Mouse (Mus musculus) heart, postnatal 14 days (tissue): ENCODE measurements around the gene Krt8. TPM values are rescaled to one million over a fixed set of nuclear protein-coding genes. Genes with fewer than 3 reads are reported as not detected.
"Not testable (repeated sequence)": the region's sequence is repeated elsewhere in the genome, so short reads cannot be mapped to it uniquely, and the experiment has no call there.

Source experiments
- DNase-seq, 2 experiments: peaks; one replicate each; pipeline ENCODE4 v3.0.0; 2021 to 2022
- intact Hi-C: fragments of 180-260 bp; cut with DNase I; formaldehyde crosslinking; loops from one replicate; pipeline ENCODE4 v1.15.1; 2025
- total RNA-seq, 2 experiments: library from RNA; stranded (reverse); gene quantifications; 2 replicates each; pipeline ENCODE4 v1.2.3; 2021

Krt8 gene
- total RNA-seq, 2 experiments from 2014 or later, result 4.2 to 7.0 TPM

DNA sequence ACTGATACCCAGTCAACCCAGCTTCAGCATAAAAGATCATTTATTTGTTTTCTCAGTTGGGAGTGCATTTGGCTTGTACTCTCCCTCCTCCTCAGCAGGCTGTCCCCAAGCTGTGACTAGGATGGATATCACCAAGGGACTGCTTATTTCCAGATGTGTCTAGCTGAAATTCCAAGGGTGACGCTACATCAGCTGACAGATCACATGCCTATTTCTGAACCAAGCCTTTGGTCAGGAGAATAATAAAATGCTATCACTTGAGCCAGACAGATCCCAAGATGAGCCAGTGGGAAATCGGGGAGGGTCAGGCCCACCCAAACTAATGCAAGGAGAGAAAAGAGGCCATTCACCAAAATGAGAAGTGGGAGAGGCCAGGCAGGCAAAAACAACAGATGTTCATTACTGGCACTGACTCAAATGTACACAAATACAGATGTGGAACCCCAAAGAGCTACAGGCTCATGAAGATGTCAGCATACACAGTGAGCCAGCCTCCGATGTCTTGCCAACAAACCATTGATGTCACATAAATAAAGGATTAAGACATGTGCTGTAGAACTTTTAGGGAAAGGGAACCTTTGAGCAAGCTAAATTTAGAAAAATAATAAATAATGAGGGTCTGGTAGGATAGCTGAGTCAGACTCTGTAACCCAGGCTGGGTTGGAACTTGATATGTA, 6.4 kb upstream of the Krt8 start:
- intact Hi-C loops, result no loop called here
- no peak for DNase-seq

- intact Hi-C loops, result no loop called here
- DNase-seq, result no peak
These were observed 3.1 kb upstream of the Krt8 start for GRCm38 (mm10) chr15:102007097-102008069.

DNA sequence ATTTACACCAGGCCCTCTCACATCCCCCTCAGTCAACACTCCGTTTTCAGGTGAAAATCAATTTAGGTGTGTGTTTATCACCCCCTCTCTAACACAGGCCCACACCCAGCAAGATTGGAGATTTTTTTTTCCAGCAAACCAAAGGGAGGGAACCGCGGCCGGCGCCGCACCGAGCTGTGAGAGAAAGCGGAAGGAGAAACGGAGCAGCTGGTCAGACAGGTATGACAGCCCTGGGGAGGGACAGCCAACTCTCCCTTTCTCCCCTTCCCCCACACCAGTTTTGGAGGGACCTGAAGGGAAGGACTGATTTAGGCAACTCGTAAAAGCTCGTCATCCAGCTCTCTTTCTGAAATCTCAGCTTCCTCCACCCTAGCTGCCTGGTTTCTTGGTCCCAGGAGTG, 2.0 kb upstream of the Krt8 start:
- no peak for DNase-seq
- intact Hi-C loops, result no loop called here

- intact Hi-C loops, result no loop called here
These were observed 1.0 kb upstream of the Krt8 start for GRCm38 (mm10) chr15:102005290-102005689.

DNA sequence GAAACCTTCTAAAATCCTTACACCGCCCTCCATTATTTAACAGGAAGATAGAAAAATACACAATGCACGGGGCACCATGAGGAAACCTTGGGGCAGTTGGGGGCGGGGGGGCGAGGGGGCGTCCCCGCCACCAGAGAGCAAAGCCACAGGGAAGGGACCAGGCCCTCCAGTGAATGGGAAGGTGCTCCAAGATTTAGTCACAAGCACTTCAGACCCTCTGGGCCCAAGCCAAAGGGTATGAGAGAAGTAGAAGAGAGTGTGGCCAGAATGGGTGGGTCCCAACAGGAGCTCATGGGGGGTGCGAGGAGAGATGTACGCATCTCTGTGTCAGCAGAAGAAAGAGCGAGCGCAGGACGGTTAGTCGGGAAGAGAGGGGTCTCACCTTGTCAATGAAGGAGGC, 766 bp downstream of the Krt8 start:
- intact Hi-C loops, result no loop called here
- DNase-seq, result no peak

More at GRCm38 (mm10) chr15:102005290-102005689, 1.0 kb upstream of the Krt8 start:
- no peak for DNase-seq

DNA sequence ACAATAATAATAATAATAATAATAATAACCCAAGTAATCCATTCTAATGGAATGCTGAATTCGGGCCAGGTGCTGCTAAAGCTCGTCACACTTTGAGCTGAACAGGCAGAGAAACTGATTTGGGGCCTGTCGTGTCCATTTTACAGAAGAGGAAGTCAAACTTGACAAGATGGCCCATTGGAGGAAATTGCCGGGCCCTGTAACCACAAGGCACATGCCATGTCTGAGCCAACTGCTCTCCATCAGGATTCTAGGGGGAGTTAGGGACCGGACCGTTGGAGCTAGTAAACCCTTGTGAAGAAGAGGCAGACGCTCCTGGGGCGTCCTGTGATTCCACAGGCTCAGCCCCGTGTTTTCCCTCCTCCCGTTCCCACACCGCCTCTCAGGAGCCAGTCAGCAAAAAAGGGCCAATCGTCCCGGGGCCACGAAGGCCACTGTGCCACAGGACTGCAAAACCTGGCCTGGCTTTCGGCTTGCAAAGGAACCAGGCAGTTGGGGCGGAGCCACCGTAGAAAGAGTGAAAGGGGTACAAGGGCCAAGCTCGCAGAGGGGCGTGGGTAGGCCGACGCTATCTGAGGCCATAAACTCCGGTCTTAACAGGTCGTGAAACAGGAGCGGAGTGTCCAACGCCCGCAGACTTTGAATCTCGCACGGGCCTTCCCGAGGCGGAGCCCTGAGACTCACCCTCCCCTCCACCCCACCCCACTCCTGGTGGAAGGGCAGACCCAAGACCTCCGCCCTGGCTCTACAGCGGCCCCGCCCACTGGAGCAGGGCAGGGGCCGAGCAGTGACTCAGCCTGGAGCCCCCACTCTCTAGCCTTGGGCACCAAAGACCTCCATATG, 1.4 kb downstream of the Krt8 start:
- intact Hi-C loops, result no loop called here
- DNase-seq, result peak in 1 of 2 experiments; percentile 45

DNA sequence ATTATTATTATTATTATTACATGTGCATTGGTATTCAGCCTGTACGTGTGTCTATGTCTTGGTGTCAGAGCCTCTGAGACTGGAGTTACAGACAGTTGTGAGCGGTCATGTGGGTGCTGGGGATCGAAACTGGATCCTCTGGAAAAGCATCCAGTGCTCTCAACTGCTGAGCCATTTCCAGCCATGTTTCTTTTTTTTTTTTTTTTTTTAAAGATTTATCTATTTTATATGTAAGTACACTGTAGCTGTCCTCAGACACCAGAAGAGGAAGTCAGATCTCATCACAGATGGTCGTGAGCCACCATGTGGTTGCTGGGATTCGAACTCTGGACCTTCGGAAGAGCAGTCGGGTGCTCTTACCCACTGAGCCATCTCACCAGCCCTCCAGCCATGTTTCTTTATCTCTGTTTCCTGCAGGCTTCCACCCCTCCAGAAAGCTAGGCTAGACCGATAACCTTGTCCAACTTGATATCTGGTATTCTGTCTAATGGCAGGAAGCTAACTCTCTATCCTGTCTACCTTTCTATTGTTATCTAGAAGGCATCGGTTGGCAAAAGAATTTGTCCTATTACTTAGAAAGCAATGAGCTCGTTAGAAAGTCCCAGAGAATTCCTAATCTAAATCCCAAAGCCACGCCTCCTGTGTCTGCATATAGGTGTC, 4.5 kb downstream of the Krt8 start:
- intact Hi-C loops, result no loop called here
- no peak for DNase-seq

GRCm38 (mm10) chr15:101999156-101999555, 5.1 kb downstream of the Krt8 start:
- intact Hi-C loops, result no loop called here
- DNase-seq, result no peak

GRCm38 (mm10) chr15:101996450-101997078, 7.7 kb downstream of the Krt8 start:
- DNase-seq, intact Hi-C loops: not testable (repeated sequence)

DNA sequence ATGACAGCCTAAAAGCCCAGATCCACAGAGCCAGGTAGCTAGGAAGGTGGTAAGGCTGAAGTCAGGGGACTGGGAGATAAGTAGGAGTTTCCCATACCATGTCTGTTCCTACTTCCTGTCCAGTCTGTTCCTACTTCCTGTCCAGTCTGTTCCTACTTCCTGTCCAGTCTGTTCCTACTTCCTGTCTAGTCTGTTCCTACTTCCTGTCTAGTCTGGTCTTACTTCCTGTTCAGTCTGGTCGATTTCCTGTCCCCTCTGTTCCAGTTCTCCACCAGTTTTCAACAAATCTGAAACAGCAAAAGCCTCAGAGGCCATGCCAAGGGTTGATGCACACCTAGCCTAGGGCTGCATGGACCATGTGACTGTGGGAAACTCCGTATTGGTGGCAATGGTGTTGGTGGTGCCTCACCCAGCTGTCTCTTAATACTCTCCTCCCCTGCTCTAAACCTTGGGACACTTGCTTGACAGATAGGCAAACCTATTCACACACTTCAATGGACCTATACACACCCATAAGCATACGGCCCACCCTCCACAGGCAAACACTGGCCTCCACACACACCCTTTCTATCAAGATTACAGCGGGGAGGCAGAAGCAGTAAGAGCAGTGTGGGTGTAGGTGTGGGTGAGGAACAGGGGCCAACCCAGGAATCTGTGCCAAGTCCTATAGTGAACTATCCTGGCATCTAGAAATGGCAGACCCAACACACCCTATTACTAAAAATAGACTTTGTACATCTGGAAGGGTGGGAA, 8.6 kb downstream of the Krt8 start:
- DNase-seq, result no peak
- intact Hi-C loops, result no loop called here

DNA sequence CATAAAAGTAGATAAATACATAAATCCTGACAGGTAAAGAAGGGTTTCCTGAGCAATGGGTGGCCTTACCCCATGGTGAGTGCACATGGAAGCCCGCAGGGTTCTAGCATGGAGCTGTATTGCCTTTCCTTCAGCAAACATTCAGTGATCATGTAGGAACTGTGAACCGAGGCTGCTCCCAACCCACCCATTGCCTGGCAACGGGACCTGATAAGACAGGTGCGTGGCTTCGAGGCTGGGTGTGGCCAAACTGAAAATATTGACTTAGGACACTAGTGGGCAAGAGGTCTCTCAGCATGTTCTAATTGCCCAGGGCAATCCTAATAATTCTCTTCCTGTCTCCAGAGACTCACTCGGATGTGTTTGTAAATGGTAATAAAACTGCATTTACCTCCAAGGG, 9.9 kb downstream of the Krt8 start:
- no peak for DNase-seq
- intact Hi-C loops, result no loop called here

DNA sequence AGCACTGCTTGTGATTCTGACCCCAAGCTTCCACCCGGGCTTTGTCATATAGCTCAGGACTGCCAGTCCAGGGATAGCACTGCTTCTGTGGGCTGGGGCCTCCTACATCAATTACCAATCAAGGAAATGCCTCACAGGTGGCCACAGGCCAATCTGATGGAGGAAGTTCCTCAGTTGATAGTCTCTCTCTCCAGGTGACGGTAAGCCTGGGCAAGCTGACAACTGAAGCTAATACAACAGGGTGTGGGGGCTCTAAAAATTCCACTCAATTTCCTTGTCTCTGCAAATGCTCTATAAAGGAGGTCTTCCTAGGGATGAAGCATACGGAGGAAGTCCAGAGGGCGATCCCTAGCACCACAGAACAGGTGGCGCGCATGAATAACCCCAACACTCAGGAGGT, 13.3 kb downstream of the Krt8 start:
- no peak for DNase-seq
- intact Hi-C loops, result no loop called here

DNA sequence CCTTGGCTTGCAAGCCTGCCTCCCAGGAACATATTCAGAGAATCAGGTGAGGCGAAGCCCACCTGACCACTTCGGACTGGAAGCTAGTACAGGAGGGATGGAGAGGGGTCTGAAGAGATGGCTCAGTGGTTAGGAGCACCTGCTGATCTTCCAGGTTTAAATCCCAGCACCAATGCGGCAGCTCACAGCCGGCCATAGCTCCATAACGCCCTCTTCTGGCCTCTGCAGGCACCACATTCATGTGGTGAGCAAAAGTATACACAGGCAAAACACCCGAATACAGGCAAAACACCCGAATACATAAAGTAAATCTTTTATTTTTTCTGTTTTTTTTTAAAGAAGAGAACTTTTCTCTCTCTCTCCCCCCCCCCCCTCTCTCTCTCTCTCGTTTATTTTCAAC, 15.6 kb downstream of the Krt8 start:
- intact Hi-C loops, result loop anchor here (1.0 to 5.0 kb wide), 2 partner anchors 77 to 159 kb away; no protein-coding TSS in a partner anchor
- DNase-seq, result no peak

DNA sequence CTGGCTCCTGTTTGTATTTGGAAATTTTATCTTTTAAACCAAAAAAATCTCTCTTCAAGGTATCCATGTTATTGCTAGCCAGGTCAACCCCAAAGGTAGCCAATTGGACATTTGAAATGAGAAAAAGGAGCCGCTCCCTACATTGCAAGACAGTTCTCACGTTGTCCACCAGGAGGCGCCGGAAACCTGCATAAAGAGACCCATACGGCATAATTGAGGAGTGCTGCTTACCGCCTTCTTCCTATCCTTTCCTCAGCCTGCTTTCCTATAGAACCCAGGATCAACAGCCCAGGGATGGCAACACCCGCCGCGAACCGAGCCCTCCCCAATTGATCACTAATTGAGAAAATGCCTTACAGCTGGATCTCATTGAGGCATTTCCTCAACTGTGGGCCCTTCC, 16.2 kb downstream of the Krt8 start:
- intact Hi-C loops, result loop anchor here (1.0 to 5.0 kb wide), 2 partner anchors 77 to 159 kb away; no protein-coding TSS in a partner anchor
- DNase-seq, result peak; percentile 85 to 90

- intact Hi-C loops, result loop anchor here (1.0 to 5.0 kb wide), 4 partner anchors 163 to 658 kb away; no protein-coding TSS in a partner anchor
- no peak for DNase-seq
These were observed 19.5 kb downstream of the Krt8 start for GRCm38 (mm10) chr15:101984746-101985145.

DNA sequence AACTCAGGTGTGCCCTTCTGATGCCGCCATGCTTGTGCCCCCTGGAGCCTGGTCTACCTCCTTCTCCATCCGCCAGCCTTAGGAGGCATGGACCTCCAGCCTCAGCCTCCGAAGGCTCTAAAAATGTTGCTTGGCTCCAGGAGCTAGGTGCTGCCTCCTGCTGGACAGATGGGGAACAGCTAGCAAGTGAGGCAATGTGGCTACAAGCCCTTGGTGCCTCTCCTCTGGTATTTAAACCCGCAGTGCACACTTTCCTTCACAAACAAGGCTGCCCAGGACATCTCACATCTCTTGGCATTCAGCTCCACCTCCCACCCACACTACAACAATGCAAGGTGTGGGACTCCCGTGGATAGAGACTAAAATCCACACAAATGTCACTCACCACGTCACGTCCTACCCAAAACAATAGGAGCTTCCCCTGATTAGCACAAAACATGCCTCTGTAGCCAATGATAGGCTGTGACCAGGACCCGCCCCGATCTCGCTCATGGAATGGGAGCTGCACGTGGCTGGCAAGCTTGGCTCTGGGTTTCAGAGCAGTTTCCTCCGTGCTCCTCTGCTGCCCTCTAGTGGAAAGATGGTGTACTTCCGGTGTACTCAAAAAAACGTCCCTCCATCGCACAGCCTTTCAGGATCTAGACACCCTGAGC, 20.2 kb downstream of the Krt8 start:
- intact Hi-C loops, result loop anchor here (1.0 to 2.0 kb wide), 3 partner anchors 212 to 657 kb away; no protein-coding TSS in a partner anchor
- peak; percentile 88 to 96 for DNase-seq

GRCm38 (mm10) chr15:101983315-101983948, 20.9 kb downstream of the Krt8 start:
- no peak for DNase-seq

GRCm38 (mm10) chr15:101980849-101981248, 23.4 kb downstream of the Krt8 start:
- DNase-seq, result no peak
- intact Hi-C loops, result no loop called here

More at GRCm38 (mm10) chr15:101983315-101983948, 20.9 kb downstream of the Krt8 start:
- intact Hi-C loops, result no loop called here
